Mouse (Mus musculus) liver, adult 2 months (tissue): ENCODE measurements at regions not wholly inside any gene's neighbourhood (a gene's known extent, or its start where the extent isn't known, plus 50 kb on each side); places are given as distances from the start of the nearest gene placed in this dataset.

Experiments used
- CTCF ChIP-seq: fragments of 200-500 bp; IDR thresholded peaks from 2 replicates; pipeline ENCODE4 v1.5.1; 2011; ENCODE audit warnings: low read depth, low read length, control low read depth
- POLR2A ChIP-seq: fragments of 200-500 bp; IDR thresholded peaks from 2 replicates; pipeline ENCODE4 v1.6.1; 2011; ENCODE audit warnings: low read length, control low read depth; ENCODE audit not compliant: insufficient read depth; ENCODE audit errors: extremely low read depth

- TF ChIP-seq POLR2A (no peak), CTCF (no peak)
Measured at GRCm38 (mm10) chr12:51089324-51089723, 258.5 kb upstream of the G2e3 start.
